Mouse (Mus musculus): ENCODE data around the gene Nppa. TPM values are rescaled to one million over a fixed set of nuclear protein-coding genes. Genes with fewer than 3 reads are reported as not detected.

Nppa gene
- total and polyA plus RNA-seq, 3 experiments: 0.26 TPM; not detected in 2

GRCm38 (mm10) chr4:148024003-148024402, 23.5 kb downstream of the Nppa start:
- peaks cover 0 to 2% of the 10 kb centered on the region in 2 experiments; a peak in 1 of 4 replicates for H3K36me3 ChIP-seq (ENCODE audit: control insufficient read depth in 1 of 2, insufficient read depth in 2 of 2, low read length in 2 of 2)
- no peaks in the 10 kb centered on the region for H3K9me3 ChIP-seq (replicated peaks; ENCODE audit: insufficient read depth, low read length)
- no peaks in the 10 kb centered on the region for H3K4me1 ChIP-seq (ENCODE audit: control insufficient read depth in 1 of 2, insufficient read depth in 2 of 2, low read length in 2 of 2)
- no peak for DNase-seq (ENCODE audit: low read depth, low spot score)
- H3K9ac ChIP-seq (ENCODE audit: control insufficient read depth, low read depth, low read length, poor library complexity, severe bottlenecking): no peak overlapping the region
- no peak overlapping the region for H3K4me3 ChIP-seq (ENCODE audit: control insufficient read depth in 1 of 2, insufficient read depth in 1 of 2, low read depth in 2 of 2, low read length in 2 of 2)
- no peak overlapping the region for H3K27ac ChIP-seq (ENCODE audit: control insufficient read depth, low read depth, low read length)
- no peaks in the 10 kb centered on the region for H3K27me3 ChIP-seq (ENCODE audit: control insufficient read depth in 1 of 2, insufficient read depth in 2 of 2, low read length in 2 of 2)
- no peaks in the 10 kb centered on the region for H3K79me2 ChIP-seq (ENCODE audit: control insufficient read depth, insufficient read depth, low read length, poor library complexity)
- TF ChIP-seq NRF1 (IDR thresholded peaks at IDR 0.05; ENCODE audit: insufficient read depth, low read depth, low read length, poor library complexity, severe bottlenecking) (no peak), CHD2 (IDR thresholded peaks at IDR 0.05; ENCODE audit: low read length) (no peak), MEF2A (IDR thresholded peaks at IDR 0.05; ENCODE audit: extremely low read depth, insufficient replicate concordance, low read depth, low read length, poor library complexity, severe bottlenecking) (no peak), MYB (IDR thresholded peaks at IDR 0.05; ENCODE audit: low read depth, low read length) (no peak), NELFE (IDR thresholded peaks at IDR 0.05; ENCODE audit: low read depth, low read length) (no peak), ZMIZ1 (IDR thresholded peaks at IDR 0.05; ENCODE audit: low read depth, low read length) (no peak), USF2 (IDR thresholded peaks at IDR 0.05; ENCODE audit: borderline replicate concordance in 1 of 2, insufficient read depth in 1 of 2, low read depth in 1 of 2, low read length in 2 of 2) (no peak), HCFC1 (IDR thresholded peaks at IDR 0.05; ENCODE audit: low read depth, low read length) (no peak), EP300 (IDR thresholded peaks at IDR 0.05; ENCODE audit: low read depth in 1 of 2, low read length in 2 of 2) (no peak), POLR2AphosphoS2 (IDR thresholded peaks at IDR 0.05; ENCODE audit: low read length) (no peak), SMC3 (IDR thresholded peaks at IDR 0.05; ENCODE audit: low read depth, low read length) (no peak)

GRCm38 (mm10) chr4:148029297-148029696, 28.8 kb downstream of the Nppa start:
- Histone ChIP-seq H3K79me2 (ENCODE audit: control insufficient read depth, insufficient read depth, low read length, poor library complexity) (no peaks in the 10 kb centered on the region), H3K27ac (ENCODE audit: control insufficient read depth, low read depth, low read length) (no peak overlapping the region), H3K4me1 (ENCODE audit: control insufficient read depth in 1 of 2, insufficient read depth in 2 of 2, low read length in 2 of 2) (peaks cover 0 to 4% of the 10 kb centered on the region in 2 experiments; a peak in 1 of 4 replicates), H3K9ac (ENCODE audit: control insufficient read depth, low read depth, low read length, poor library complexity, severe bottlenecking) (no peak overlapping the region), H3K4me3 (ENCODE audit: control insufficient read depth in 1 of 2, insufficient read depth in 1 of 2, low read depth in 2 of 2, low read length in 2 of 2) (no peak overlapping the region), H3K9me3 (replicated peaks; ENCODE audit: insufficient read depth, low read length) (no peaks in the 10 kb centered on the region), H3K27me3 (ENCODE audit: control insufficient read depth in 1 of 2, insufficient read depth in 2 of 2, low read length in 2 of 2) (no peaks in the 10 kb centered on the region), H3K36me3 (ENCODE audit: control insufficient read depth in 1 of 2, insufficient read depth in 2 of 2, low read length in 2 of 2) (peaks cover 0 to 2% of the 10 kb centered on the region in 2 experiments; a peak in 3 of 4 replicates)
- no peak for DNase-seq (ENCODE audit: low read depth, low spot score)
- no peak for TF ChIP-seq TAL1 (IDR thresholded peaks at IDR 0.05; ENCODE audit: low read length)
- TF ChIP-seq MAX (IDR thresholded peaks at IDR 0.05; ENCODE audit: low read length): no peak
- TF ChIP-seq RCOR1 (IDR thresholded peaks at IDR 0.05; ENCODE audit: low read depth, low read length): no peak
- TF ChIP-seq JUND (IDR thresholded peaks at IDR 0.05; ENCODE audit: low read depth, low read length): no peak
- no peak for TF ChIP-seq TCF12 (IDR thresholded peaks at IDR 0.05; ENCODE audit: low read depth, low read length)
- TF ChIP-seq NELFE (IDR thresholded peaks at IDR 0.05; ENCODE audit: low read depth, low read length): no peak
